8 mouse cellular contexts compared by ENCODE assay signal in the genomic region with DNA sequence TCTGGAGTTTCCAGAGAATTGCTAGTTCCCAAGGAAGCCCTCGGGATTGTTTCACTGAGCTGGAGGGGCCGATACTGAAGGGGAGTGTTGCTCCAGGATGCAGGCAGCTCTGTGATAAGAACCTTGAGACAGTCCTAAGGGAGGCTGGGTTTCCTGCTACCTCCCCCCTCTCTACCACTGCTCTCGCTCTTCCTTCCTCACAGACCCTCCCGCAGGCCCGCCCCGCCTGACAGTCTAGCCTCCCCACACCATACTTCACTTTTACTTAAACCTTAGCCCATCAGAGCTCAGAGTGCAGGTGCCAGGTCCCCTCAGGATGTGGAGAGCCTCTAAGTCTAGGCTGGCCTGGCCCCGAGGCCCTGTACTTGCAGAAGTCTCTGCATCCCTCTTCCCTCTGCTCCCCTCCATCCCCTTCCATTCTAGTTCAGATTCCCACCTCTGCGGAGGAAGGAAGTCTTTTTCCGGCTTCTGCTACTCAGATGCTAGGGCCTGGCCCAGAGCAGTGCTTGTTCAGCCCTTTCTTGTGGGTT. TPM values are rescaled to one million over a fixed set of nuclear protein-coding genes. Genes with fewer than 3 reads are reported as not detected.
DNase-seq lines count a peak whose midpoint lies in the region; TF ChIP-seq lines count a peak whose summit lies in the region.

No protein-coding gene starts in this region.

- TF ChIP-seq POLR2A in heart, adult 2 months (IDR thresholded peaks at IDR 0.05; ENCODE audit: insufficient read depth, low read depth, low read length) = peak; percentile 78

- intact Hi-C loops in heart, adult 2 months (cut with DNase I) = loop anchor here (1.0 kb wide), 1 partner anchor 27 kb away; no protein-coding TSS in a partner anchor

- peak; percentile 98 for TF ChIP-seq EP300 in heart, adult 2 months (IDR thresholded peaks at IDR 0.05; ENCODE audit: insufficient read depth, low read depth, low read length)

- no peaks in the 10 kb centered on the region for H3K27me3 ChIP-seq in heart, adult 2 months (ENCODE audit: control insufficient read depth, insufficient read depth, low read length)

- H3K4me3 ChIP-seq in heart, adult 2 months = no peak overlapping the region

- peak overlapping the region; percentile 94 for H3K27ac ChIP-seq in heart, adult 2 months

- no peaks in the 10 kb centered on the region for H3K79me2 ChIP-seq in heart, adult 2 months (replicated peaks; ENCODE audit: control insufficient read depth, insufficient read depth, low read length)

- peaks cover 33% of the 10 kb centered on the region for H3K36me3 ChIP-seq in heart, adult 2 months (ENCODE audit: control insufficient read depth, insufficient read depth, low read length)

- no peak for TF ChIP-seq CTCF in heart, adult 2 months (IDR thresholded peaks at IDR 0.05)

- peak overlapping the region; percentile 30; the same call in 1 of the 2 replicates for H3K9ac ChIP-seq in heart, adult 2 months (ENCODE audit: low read depth, low read length)

- peak; percentile 40 for DNase-seq in adrenal gland, adult 2 months
- no peak for DNase-seq in adrenal gland, postnatal 10 days
- DNase-seq in heart, adult 2 months = peak; percentile 67 to 77
- peak; percentile 56 for DNase-seq in kidney, postnatal 10 days
- DNase-seq in naive thymus-derived CD4-positive, alpha-beta T cell, adult 2 months (ENCODE audit: low read depth) = peak; percentile 58
- no peak for DNase-seq in embryo, embryonic 9.5 days (ENCODE audit: extremely low spot score)
- no peak for DNase-seq in cerebellum, adult 18-20 months
- DNase-seq in gastrocnemius, adult 18-20 months (ENCODE audit: low spot score) = no peak

- H3K4me1 ChIP-seq in heart, adult 2 months (ENCODE audit: control insufficient read depth, insufficient read depth, low read length) = peaks cover 53% of the 10 kb centered on the region

- WGBS in heart, adult 2 months = 49% methylated on average over 9 of the region's 9 CpGs

RNA-seq across cellular contexts. Expression of gene Pik3c2b, which starts 27.9 kb away (rescaled TPM):
- total RNA-seq in adrenal gland, adult 2 months (2021) = 1 to 10 TPM; 4.6 to 6.5 TPM
- polyA plus RNA-seq in adrenal gland, adult 2 months (2012; rRNA removed) = 6.5 and 7.2 TPM in 2 replicates
- 10 to 100 TPM in 1 of 2 experiments, 1 to 10 TPM in 1; 8.8 to 14.1 TPM for total RNA-seq in adrenal gland, postnatal 10 days (2021)
- total RNA-seq in heart, adult 2 months (2021) = 10 to 100 TPM; 14.6 to 19.4 TPM
- polyA plus RNA-seq in heart, adult 2 months (2012; rRNA removed) = 19.9 and 22.0 TPM in 2 replicates
- total RNA-seq in gastrocnemius, adult 18-20 months (2021) = 10 to 100 TPM in 1 of 2 experiments, 1 to 10 TPM in 1; 8.2 to 10.8 TPM

RNA-seq across cellular contexts. Expression of gene Mdm4, which starts 43.0 kb away (rescaled TPM):
- total RNA-seq in adrenal gland, adult 2 months (2021) = 10 to 100 TPM; 44.1 to 70.4 TPM
- polyA plus RNA-seq in adrenal gland, adult 2 months (2012; rRNA removed) = 15.0 and 15.3 TPM in 2 replicates
- 100 to 1,000 TPM in 1 of 2 experiments, 10 to 100 TPM in 1; 58.5 to 101 TPM for total RNA-seq in adrenal gland, postnatal 10 days (2021)
- total RNA-seq in heart, adult 2 months (2021) = 10 to 100 TPM; 23.7 to 25.9 TPM
- 22.9 and 43.2 TPM in 2 replicates for polyA plus RNA-seq in heart, adult 2 months (2012; rRNA removed)
- 10 to 100 TPM; 20.6 to 22.3 TPM for total RNA-seq in gastrocnemius, adult 18-20 months (2021)

RNA-seq across cellular contexts. Expression of gene Ppp1r15b, which starts 57.6 kb away (rescaled TPM):
- total RNA-seq in adrenal gland, adult 2 months (2021) = 10 to 100 TPM; 89.6 to 90.2 TPM
- polyA plus RNA-seq in adrenal gland, adult 2 months (2012; rRNA removed) = 34.1 and 40.4 TPM in 2 replicates
- total RNA-seq in adrenal gland, postnatal 10 days (2021) = 100 to 1,000 TPM in 1 of 2 experiments, 10 to 100 TPM in 1; 83.1 to 108 TPM
- total RNA-seq in heart, adult 2 months (2021) = 10 to 100 TPM; 21.5 to 22.8 TPM
- 8.6 and 12.8 TPM in 2 replicates for polyA plus RNA-seq in heart, adult 2 months (2012; rRNA removed)
- 10 to 100 TPM; 13.0 to 15.3 TPM for total RNA-seq in gastrocnemius, adult 18-20 months (2021)

Comparison
In these comparisons a context has a peak if more than half of its experiments do, and no peak if none do; other contexts are left out.
1. DNase-seq: peak in adrenal gland, adult 2 months (single experiment), heart, adult 2 months (2 of 2), kidney, postnatal 10 days (single experiment) and naive thymus-derived CD4-positive, alpha-beta T cell, adult 2 months (single experiment); none in adrenal gland, postnatal 10 days (single experiment), embryo, embryonic 9.5 days (single experiment), cerebellum, adult 18-20 months (0 of 2) and gastrocnemius, adult 18-20 months (single experiment).